Mouse (Mus musculus) C2C12 (cell line): ENCODE measurements around the gene Fntb.

Experiments used
- CEBPB ChIP-seq: IDR thresholded peaks from one replicate; pipeline ENCODE4 v1.6.1; 2011; ENCODE audit warnings: low read depth, mild to moderate bottlenecking, control low read depth, moderate library complexity
- CTCF ChIP-seq: IDR thresholded peaks from one replicate; pipeline ENCODE4 v1.5.1; 2011; ENCODE audit not compliant: control insufficient read depth, insufficient read depth, insufficient read length
- FOSL1 ChIP-seq: IDR thresholded peaks from one replicate; pipeline ENCODE4 v1.8.0; 2011; ENCODE audit warnings: mild to moderate bottlenecking, low read length; ENCODE audit not compliant: poor library complexity, insufficient read depth, severe bottlenecking

DNA sequence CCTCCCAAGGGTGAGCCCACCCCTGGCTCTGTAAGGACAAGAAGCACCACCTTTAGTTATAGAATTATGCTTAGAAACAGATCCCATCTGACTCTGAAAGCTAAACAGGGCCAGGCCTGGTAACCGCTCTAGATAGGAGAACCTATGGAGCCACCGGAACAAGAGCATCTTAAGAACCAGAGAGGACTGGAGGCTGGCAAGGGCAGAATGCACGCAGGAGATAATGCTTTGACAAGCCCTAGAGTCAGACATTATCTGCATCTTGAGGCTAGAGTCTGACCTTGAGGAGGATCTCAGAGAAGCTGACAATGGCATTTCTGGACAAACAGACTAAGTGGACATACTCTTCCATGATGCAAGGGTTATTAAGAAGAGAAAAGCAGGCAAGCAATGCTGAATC is 182.1 kb downstream of the Fntb start:
- TF ChIP-seq FOSL1 (no peak), CTCF (no peak), CEBPB (no peak)
